Comparison of ENCODE assay signal across 24 mouse cellular contexts in genomic region chr10:58205986-58206385, GRCm38 (mm10). TPM values are rescaled to one million over a fixed set of nuclear protein-coding genes. Genes with fewer than 3 reads are reported as not detected.
"Had no signal": no experiment of that assay in that cellular context is flagged by ENCODE, and none has a peak within 500 bp of the region (broad histone marks: within the 10 kb centered on the region; RNA-seq: fewer than 3 reads in every experiment).

No protein-coding gene starts in this region.

- ATAC-seq: intestine, embryonic 15.5 days; liver, postnatal 0 days; lung, postnatal 0 days; midbrain, embryonic 15.5 days had no signal

- H3K4me1 ChIP-seq: intestine, embryonic 15.5 days; limb, embryonic 13.5 days; midbrain, embryonic 12.5 days; midbrain, embryonic 15.5 days; neural tube, embryonic 12.5 days; neural tube, embryonic 15.5 days had no signal

- H3K27ac ChIP-seq: intestine, embryonic 15.5 days; limb, embryonic 13.5 days; liver, embryonic 14.5 days; macrophage; midbrain, embryonic 12.5 days; midbrain, embryonic 15.5 days; neural tube, embryonic 12.5 days; neural tube, embryonic 15.5 days had no signal

- H3K9me3 ChIP-seq: intestine, embryonic 15.5 days; midbrain, embryonic 15.5 days; neural tube, embryonic 12.5 days had no signal

- DNase-seq: kidney, adult 11 months; kidney, postnatal 14 days; kidney, postnatal 4 days; left cerebral cortex, postnatal 4 days; liver, postnatal 0 days; lung, embryonic 14.5 days; right cerebral cortex, adult 18-20 months; right cerebral cortex, postnatal 14 days; right cerebral cortex, postnatal 4 days; thymus, adult 2 months; thymus, postnatal 14 days; thymus, postnatal 4 days had no signal

- H3K27me3 ChIP-seq: intestine, embryonic 15.5 days; limb, embryonic 13.5 days; midbrain, embryonic 12.5 days; midbrain, embryonic 15.5 days; neural tube, embryonic 12.5 days; neural tube, embryonic 15.5 days had no signal

- H3K4me2 ChIP-seq: intestine, embryonic 15.5 days; limb, embryonic 13.5 days; lung, embryonic 14.5 days; midbrain, embryonic 12.5 days; midbrain, embryonic 15.5 days; neural tube, embryonic 12.5 days; neural tube, embryonic 15.5 days had no signal

- H3K36me3 ChIP-seq: intestine, embryonic 15.5 days; limb, embryonic 13.5 days; midbrain, embryonic 12.5 days; midbrain, embryonic 15.5 days; neural tube, embryonic 12.5 days; neural tube, embryonic 15.5 days had no signal

- H3K4me3 ChIP-seq: intestine, embryonic 15.5 days; limb, embryonic 13.5 days; midbrain, embryonic 12.5 days; midbrain, embryonic 15.5 days; neural tube, embryonic 12.5 days; neural tube, embryonic 15.5 days had no signal

- H3K9ac ChIP-seq: intestine, embryonic 15.5 days; limb, embryonic 13.5 days; liver, embryonic 14.5 days; liver, postnatal 0 days; lung, embryonic 14.5 days; midbrain, embryonic 12.5 days; midbrain, embryonic 15.5 days; neural tube, embryonic 12.5 days; neural tube, embryonic 15.5 days had no signal

RNA-seq across cellular contexts. Expression of gene AW822073, which starts 18.7 kb away (rescaled TPM):
- polyA plus RNA-seq: intestine, embryonic 15.5 days; kidney, embryonic 14.5 days; limb, embryonic 13.5 days; liver, adult 2 months; liver, embryonic 14.5 days; liver, postnatal 0 days; lung, embryonic 14.5 days; lung, postnatal 0 days; macrophage; midbrain, embryonic 12.5 days; midbrain, embryonic 15.5 days; neural tube, embryonic 12.5 days; neural tube, embryonic 15.5 days; stomach, embryonic 16.5 days; thymus, adult 2 months had no signal

RNA-seq across cellular contexts. Expression of gene Duxf3, which starts 26.5 kb away (rescaled TPM):
- polyA plus RNA-seq: intestine, embryonic 15.5 days; kidney, embryonic 14.5 days; limb, embryonic 13.5 days; liver, adult 2 months; liver, embryonic 14.5 days; liver, postnatal 0 days; lung, embryonic 14.5 days; lung, postnatal 0 days; macrophage; midbrain, embryonic 12.5 days; midbrain, embryonic 15.5 days; neural tube, embryonic 12.5 days; neural tube, embryonic 15.5 days; stomach, embryonic 16.5 days; thymus, adult 2 months had no signal

RNA-seq across cellular contexts. Expression of gene Gm4981, which starts 30.5 kb away (rescaled TPM):
- polyA plus RNA-seq: intestine, embryonic 15.5 days; kidney, embryonic 14.5 days; limb, embryonic 13.5 days; liver, adult 2 months; liver, embryonic 14.5 days; liver, postnatal 0 days; lung, embryonic 14.5 days; lung, postnatal 0 days; macrophage; midbrain, embryonic 12.5 days; midbrain, embryonic 15.5 days; neural tube, embryonic 12.5 days; neural tube, embryonic 15.5 days; stomach, embryonic 16.5 days; thymus, adult 2 months had no signal
